Mouse (Mus musculus): Measurements from ENCODE around the gene Tnfaip8l3. TPM values are rescaled to one million over a fixed set of nuclear protein-coding genes. Genes with fewer than 3 reads are reported as not detected.
"Not testable (repeated sequence)": the region's sequence is repeated elsewhere in the genome, so short reads cannot be mapped to it uniquely, and the experiment has no call there.

Gene Tnfaip8l3
- polyA plus RNA-seq, 1 experiment from 2014 or later = 0.31 TPM

DNA sequence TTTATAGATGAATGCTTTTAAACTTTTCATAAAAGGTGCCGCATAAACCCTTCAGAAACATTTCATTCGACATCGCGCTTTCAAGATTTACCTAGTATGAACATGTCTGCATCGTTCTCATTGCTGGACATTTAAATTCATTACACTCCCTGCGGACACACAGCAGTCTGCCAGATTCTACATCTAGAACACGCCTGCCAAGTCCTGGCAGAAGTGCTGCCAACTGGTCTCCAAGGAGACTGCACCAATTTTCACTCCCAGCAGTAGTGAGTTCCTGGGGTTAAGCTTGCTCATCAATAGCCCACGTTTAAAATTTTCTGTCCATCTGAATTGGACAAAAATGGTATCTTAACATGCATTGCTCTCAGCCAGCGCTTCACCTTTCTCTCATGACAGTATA is 30.5 kb downstream of the Tnfaip8l3 start:
- no peaks in the 10 kb centered on the region for H3K9me3 ChIP-seq (ENCODE audit: control insufficient read depth, low read length)
- H3K4me2 ChIP-seq (replicated peaks; ENCODE audit: low read depth, low read length) = no peak overlapping the region
- no peaks in the 10 kb centered on the region for H3K27me3 ChIP-seq (ENCODE audit: control insufficient read depth, insufficient read depth, low read length)
- no peaks in the 10 kb centered on the region for H3K4me1 ChIP-seq (ENCODE audit: control insufficient read depth, insufficient read depth, low read length)
- WGBS = 84% methylated on average over 9 of the region's 9 CpGs
- ATAC-seq (ENCODE audit: low FRiP score, low TSS enrichment) = no peak
- no peak overlapping the region for H3K9ac ChIP-seq (ENCODE audit: low read depth, low read length)
- H3K4me3 ChIP-seq (ENCODE audit: low read length) = no peak overlapping the region
- no peak overlapping the region for H3K27ac ChIP-seq (ENCODE audit: low read depth, low read length)
- H3K36me3 ChIP-seq (ENCODE audit: control insufficient read depth, insufficient read depth, low read length) = no peaks in the 10 kb centered on the region

DNA sequence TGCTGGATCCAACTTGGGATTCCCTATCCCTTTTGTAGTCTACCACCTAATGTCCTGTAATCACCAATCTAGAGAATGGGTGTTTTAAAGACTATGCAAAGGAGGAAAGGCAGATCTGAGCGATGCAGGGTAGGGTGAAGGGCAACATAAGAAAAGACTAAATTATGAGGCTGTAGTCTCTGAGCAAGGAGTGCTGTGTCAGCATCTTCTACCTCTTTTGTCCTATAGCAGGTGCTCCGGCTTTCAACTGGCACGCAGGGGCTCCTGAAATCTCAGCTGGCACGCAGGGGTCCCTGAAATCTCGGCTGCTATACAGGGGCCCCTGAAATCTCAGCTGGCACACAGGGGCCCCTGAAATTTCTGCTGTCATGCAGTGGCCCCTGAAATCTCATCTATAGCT is 33.5 kb downstream of the Tnfaip8l3 start:
- H3K27me3 ChIP-seq (ENCODE audit: control insufficient read depth, insufficient read depth, low read length) = no peaks in the 10 kb centered on the region
- 83% methylated on average over 5 of the region's 5 CpGs for WGBS
- H3K9me3 ChIP-seq (ENCODE audit: control insufficient read depth, low read length) = no peaks in the 10 kb centered on the region
- no peak overlapping the region for H3K4me3 ChIP-seq (ENCODE audit: low read length)
- no peak overlapping the region for H3K9ac ChIP-seq (ENCODE audit: low read depth, low read length)
- H3K4me2 ChIP-seq (replicated peaks; ENCODE audit: low read depth, low read length) = no peak overlapping the region
- H3K27ac ChIP-seq (ENCODE audit: low read depth, low read length) = no peak overlapping the region
- H3K4me1 ChIP-seq (ENCODE audit: control insufficient read depth, insufficient read depth, low read length) = no peaks in the 10 kb centered on the region
- no peak for ATAC-seq (ENCODE audit: low FRiP score, low TSS enrichment)
- H3K36me3 ChIP-seq (ENCODE audit: control insufficient read depth, insufficient read depth, low read length) = no peaks in the 10 kb centered on the region

DNA sequence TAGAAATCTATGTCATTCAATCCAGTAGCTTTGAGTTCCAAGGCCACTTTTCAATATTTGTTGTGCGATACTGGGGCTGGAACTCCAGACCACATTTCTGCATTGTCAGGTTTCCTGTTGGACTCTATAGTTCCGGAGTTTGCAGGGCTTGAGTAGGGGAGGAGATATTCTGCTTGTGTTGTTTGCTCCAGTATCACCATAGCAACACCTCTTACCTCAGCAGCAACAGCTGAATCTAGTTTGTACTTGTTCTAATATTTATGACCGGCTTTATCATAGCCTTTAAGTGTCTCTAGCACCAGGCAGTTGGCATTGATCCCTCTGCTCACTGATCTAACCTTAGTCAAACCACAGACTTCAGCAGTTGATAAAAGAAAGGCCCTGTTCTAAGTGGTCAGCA is 45.4 kb downstream of the Tnfaip8l3 start:
- Histone ChIP-seq H3K9ac (ENCODE audit: low read depth, low read length) (no peak overlapping the region), H3K36me3 (ENCODE audit: control insufficient read depth, insufficient read depth, low read length) (no peaks in the 10 kb centered on the region), H3K4me1 (ENCODE audit: control insufficient read depth, insufficient read depth, low read length) (no peaks in the 10 kb centered on the region), H3K27me3 (ENCODE audit: control insufficient read depth, insufficient read depth, low read length) (no peaks in the 10 kb centered on the region), H3K27ac (ENCODE audit: low read depth, low read length) (no peak overlapping the region), H3K4me2 (replicated peaks; ENCODE audit: low read depth, low read length) (no peak overlapping the region), H3K4me3 (ENCODE audit: low read length) (no peak overlapping the region), H3K9me3 (ENCODE audit: control insufficient read depth, low read length) (no peaks in the 10 kb centered on the region)
- no peak for ATAC-seq (ENCODE audit: low FRiP score, low TSS enrichment)
- 76% methylated on average over 3 of the region's 3 CpGs for WGBS

DNA sequence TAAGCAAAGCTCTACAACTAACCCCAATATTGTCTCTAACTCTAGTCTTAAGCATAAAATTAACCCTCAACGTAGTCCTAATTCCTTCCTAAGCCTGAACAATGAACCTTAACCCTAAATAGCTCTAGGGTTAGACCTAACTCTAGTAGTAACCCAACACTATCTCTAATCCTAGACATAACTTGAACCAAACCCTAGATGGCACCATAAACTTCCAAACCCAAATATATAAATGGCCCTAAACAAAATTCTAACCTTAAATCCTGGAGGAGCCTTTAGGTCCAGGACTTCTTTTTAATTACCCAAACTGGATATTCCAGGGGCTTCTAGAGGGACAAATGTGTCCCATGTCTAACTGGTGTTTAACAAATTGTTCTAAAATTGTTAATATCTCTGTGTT is 73.7 kb downstream of the Tnfaip8l3 start:
- Histone ChIP-seq H3K27me3 (ENCODE audit: control insufficient read depth, insufficient read depth, low read length) (no peaks in the 10 kb centered on the region), H3K4me2 (replicated peaks; ENCODE audit: low read depth, low read length) (no peak overlapping the region), H3K36me3 (ENCODE audit: control insufficient read depth, insufficient read depth, low read length) (no peaks in the 10 kb centered on the region), H3K9me3 (ENCODE audit: control insufficient read depth, low read length) (no peaks in the 10 kb centered on the region), H3K4me3 (ENCODE audit: low read length) (no peak overlapping the region), H3K4me1 (ENCODE audit: control insufficient read depth, insufficient read depth, low read length) (no peaks in the 10 kb centered on the region), H3K9ac (ENCODE audit: low read depth, low read length) (no peak overlapping the region), H3K27ac (ENCODE audit: low read depth, low read length) (no peak overlapping the region)
- 69% methylated on average over 1 of the region's 1 CpGs for WGBS
- ATAC-seq (ENCODE audit: low FRiP score, low TSS enrichment) = no peak

DNA sequence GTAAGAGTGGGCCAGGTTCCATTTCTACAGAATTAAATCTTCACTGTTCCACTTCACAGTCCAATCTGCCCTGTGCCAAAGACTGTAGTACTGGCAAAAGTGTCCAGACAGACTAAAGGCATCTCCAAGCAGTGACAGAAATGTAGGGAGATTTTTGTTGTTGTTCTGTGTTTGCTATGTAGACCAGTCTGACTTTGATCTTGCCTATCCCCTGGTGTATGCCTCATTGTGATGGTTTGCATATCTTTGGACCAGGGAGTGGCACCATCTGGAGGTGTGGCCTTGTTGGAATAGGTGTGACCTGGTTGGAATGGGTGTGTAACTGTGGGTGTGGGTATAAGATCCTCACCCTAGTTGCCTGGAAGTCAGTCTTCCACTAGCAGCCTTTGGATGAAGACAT is 75.6 kb downstream of the Tnfaip8l3 start:
- H3K4me2 ChIP-seq (replicated peaks; ENCODE audit: low read depth, low read length); ATAC-seq (ENCODE audit: low FRiP score, low TSS enrichment): not testable (repeated sequence)

DNA sequence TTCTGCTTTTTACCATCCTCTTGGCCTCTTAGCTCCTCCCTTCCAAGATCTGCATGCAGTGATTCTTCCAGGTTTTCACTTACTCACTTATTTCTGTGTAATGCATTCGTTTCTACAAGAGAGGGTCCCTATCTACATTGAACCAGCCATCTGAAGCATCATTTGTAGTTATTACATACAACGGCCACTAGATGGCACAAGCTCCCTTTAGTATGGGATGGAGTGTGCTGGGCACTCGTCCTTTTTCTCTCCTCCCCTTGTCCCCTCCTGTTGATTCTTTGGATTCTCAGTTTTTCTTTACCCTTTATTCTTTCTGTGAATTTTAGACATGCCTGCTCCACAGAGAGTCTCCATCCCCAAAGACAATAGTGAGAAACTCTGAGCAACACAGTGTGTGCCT is 77.3 kb downstream of the Tnfaip8l3 start:
- 4% methylated on average over 3 of the region's 3 CpGs for WGBS
- Histone ChIP-seq H3K9ac (ENCODE audit: low read depth, low read length) (no peak overlapping the region), H3K4me1 (ENCODE audit: control insufficient read depth, insufficient read depth, low read length) (no peaks in the 10 kb centered on the region), H3K36me3 (ENCODE audit: control insufficient read depth, insufficient read depth, low read length) (no peaks in the 10 kb centered on the region), H3K27ac (ENCODE audit: low read depth, low read length) (no peak overlapping the region), H3K4me2 (replicated peaks; ENCODE audit: low read depth, low read length) (no peak overlapping the region), H3K27me3 (ENCODE audit: control insufficient read depth, insufficient read depth, low read length) (no peaks in the 10 kb centered on the region), H3K9me3 (ENCODE audit: control insufficient read depth, low read length) (no peaks in the 10 kb centered on the region), H3K4me3 (ENCODE audit: low read length) (no peak overlapping the region)
- peak; percentile 55; the same call in 1 of the 2 replicates for ATAC-seq (ENCODE audit: low FRiP score, low TSS enrichment)

More for the DNA sequence above, 75.6 kb downstream of the Tnfaip8l3 start:
- H3K4me1 ChIP-seq (ENCODE audit: control insufficient read depth, insufficient read depth, low read length); H3K27me3 ChIP-seq (ENCODE audit: control insufficient read depth, insufficient read depth, low read length); H3K9me3 ChIP-seq (ENCODE audit: control insufficient read depth, low read length); H3K9ac ChIP-seq (ENCODE audit: low read depth, low read length); H3K27ac ChIP-seq (ENCODE audit: low read depth, low read length); H3K36me3 ChIP-seq (ENCODE audit: control insufficient read depth, insufficient read depth, low read length); H3K4me3 ChIP-seq (ENCODE audit: low read length): not testable (repeated sequence)

DNA sequence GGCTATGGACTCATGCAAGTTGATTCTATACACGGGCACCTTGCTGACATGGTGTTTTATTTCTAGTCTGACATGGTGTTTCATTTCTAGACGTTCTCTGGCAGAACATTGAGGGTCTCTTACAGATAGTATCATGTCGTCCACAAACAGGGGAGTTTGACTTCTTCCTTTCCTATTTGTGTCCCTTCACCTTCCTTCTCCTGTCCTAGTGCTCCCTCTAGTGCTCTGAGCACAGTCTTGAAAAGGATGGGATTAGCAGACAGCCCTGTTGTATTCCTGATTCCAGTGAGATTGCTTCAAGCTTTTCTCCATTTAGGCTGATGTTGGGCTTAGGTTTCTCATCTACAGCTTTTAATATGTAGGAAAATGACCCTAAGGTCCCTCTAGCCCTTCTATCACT is 81.2 kb downstream of the Tnfaip8l3 start:
- ATAC-seq (ENCODE audit: low FRiP score, low TSS enrichment) = no peak; the same call in 1 of the 2 replicates

DNA sequence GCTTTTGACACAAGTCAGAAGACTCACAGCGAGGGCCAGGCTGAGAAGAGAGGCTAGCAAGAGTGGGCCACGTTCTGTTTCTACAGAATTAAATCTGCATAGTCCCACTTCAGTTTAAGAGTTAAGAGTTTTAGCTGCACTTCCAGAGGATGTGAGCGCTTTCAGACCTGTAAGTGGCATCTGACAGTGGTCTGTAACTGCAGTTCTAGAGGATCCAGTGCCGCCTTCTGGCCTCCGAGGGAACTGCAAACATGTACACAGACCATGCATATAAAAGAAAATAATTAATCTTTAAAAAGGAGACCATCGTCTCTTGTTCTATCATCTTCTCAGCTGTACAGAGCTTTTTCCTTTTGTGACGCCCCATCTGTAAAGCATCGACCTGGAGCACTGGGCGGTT is 83.3 kb downstream of the Tnfaip8l3 start:
- Histone ChIP-seq H3K27ac (ENCODE audit: low read depth, low read length) (no peak overlapping the region), H3K9me3 (ENCODE audit: control insufficient read depth, low read length) (no peaks in the 10 kb centered on the region), H3K27me3 (ENCODE audit: control insufficient read depth, insufficient read depth, low read length) (no peaks in the 10 kb centered on the region), H3K4me3 (ENCODE audit: low read length) (no peak overlapping the region), H3K4me2 (replicated peaks; ENCODE audit: low read depth, low read length) (no peak overlapping the region), H3K9ac (ENCODE audit: low read depth, low read length) (no peak overlapping the region), H3K4me1 (ENCODE audit: control insufficient read depth, insufficient read depth, low read length) (no peaks in the 10 kb centered on the region), H3K36me3 (ENCODE audit: control insufficient read depth, insufficient read depth, low read length) (no peaks in the 10 kb centered on the region)
- 34% methylated on average over 9 of the region's 9 CpGs for WGBS
- no peak for ATAC-seq (ENCODE audit: low FRiP score, low TSS enrichment)

More for the DNA sequence above, 81.2 kb downstream of the Tnfaip8l3 start:
- Histone ChIP-seq H3K9ac (ENCODE audit: low read depth, low read length) (no peak overlapping the region), H3K4me2 (replicated peaks; ENCODE audit: low read depth, low read length) (no peak overlapping the region), H3K27me3 (ENCODE audit: control insufficient read depth, insufficient read depth, low read length) (no peaks in the 10 kb centered on the region), H3K9me3 (ENCODE audit: control insufficient read depth, low read length) (no peaks in the 10 kb centered on the region), H3K4me3 (ENCODE audit: low read length) (no peak overlapping the region), H3K36me3 (ENCODE audit: control insufficient read depth, insufficient read depth, low read length) (no peaks in the 10 kb centered on the region), H3K27ac (ENCODE audit: low read depth, low read length) (no peak overlapping the region), H3K4me1 (ENCODE audit: control insufficient read depth, insufficient read depth, low read length) (no peaks in the 10 kb centered on the region)
- WGBS = 30% methylated on average over 3 of the region's 3 CpGs

DNA sequence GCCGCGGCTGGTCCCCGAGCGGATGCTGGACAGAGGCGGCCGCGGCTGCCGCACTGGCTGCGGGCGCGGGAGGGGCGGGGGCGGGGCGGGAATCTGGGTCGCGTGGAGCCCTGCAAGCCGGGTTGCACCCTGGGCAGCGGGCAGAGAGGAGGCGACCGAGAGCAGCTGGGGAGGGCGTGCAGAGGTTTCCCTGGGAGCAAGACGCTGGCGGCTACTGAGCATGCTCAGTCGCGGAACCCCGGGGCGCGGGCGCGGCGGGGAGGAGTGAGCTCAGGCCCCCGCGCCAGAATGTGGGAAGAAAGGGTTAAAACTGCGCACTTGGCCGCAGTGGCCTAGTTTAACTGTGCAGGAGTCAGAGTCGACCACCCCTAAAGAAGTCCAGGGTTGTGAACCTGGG is 93.1 kb downstream of the Tnfaip8l3 start, which contains the start of gene Elmod1:
Gene Elmod1, minus strand, starts transcription at position 180 of the 397 bp plus-strand sequence.
- WGBS = 1% methylated on average over 36 of the region's 36 CpGs
- Histone ChIP-seq H3K4me2 (replicated peaks; ENCODE audit: low read depth, low read length) (peak within 1 kb of the TSS; percentile 87), H3K27me3 (ENCODE audit: control insufficient read depth, insufficient read depth, low read length) (peaks cover 32% of the 10 kb centered on the region), H3K9ac (ENCODE audit: low read depth, low read length) (no peak within 1 kb of the TSS), H3K36me3 (ENCODE audit: control insufficient read depth, insufficient read depth, low read length) (no peaks in the 10 kb centered on the region), H3K27ac (ENCODE audit: low read depth, low read length) (no peak within 1 kb of the TSS), H3K4me3 (ENCODE audit: low read length) (peak within 1 kb of the TSS; percentile 42), H3K9me3 (ENCODE audit: control insufficient read depth, low read length) (no peaks in the 10 kb centered on the region), H3K4me1 (ENCODE audit: control insufficient read depth, insufficient read depth, low read length) (0 out of 2 replicates have a peak, but pooled peaks cover 5% of the 10 kb centered on the region)
- ATAC-seq (ENCODE audit: low FRiP score, low TSS enrichment) = peak; percentile 90
